Mouse (Mus musculus) midbrain, postnatal 0 days (tissue): ENCODE measurements around the gene Gm26992. TPM values are rescaled to one million over a fixed set of nuclear protein-coding genes. Genes with fewer than 3 reads are reported as not detected.

ENCODE experiments used
- ATAC-seq: fragments of 200-750 bp; cut with Nextera tagmentation; 2 replicates; pipeline ENCODE4 v1.8.0; 2017; ENCODE audit warnings: moderate number of reproducible peaks, mild to moderate bottlenecking, moderate TSS enrichment, moderate library complexity; ENCODE audit not compliant: low FRiP score
- DNase-seq: peaks from one replicate; pipeline ENCODE4 v3.0.0-alpha.2; 2015; ENCODE audit warnings: low spot score
- H3K27ac ChIP-seq: fragments of 300-500 bp; sonication (generic); 2 replicates; pipeline ENCODE4 v1.5.1; 2014; ENCODE audit warnings: low read depth, mild to moderate bottlenecking, low read length, mixed read lengths
- H3K27me3 ChIP-seq: fragments of 300-500 bp; sonication (generic); 2 replicates; pipeline ENCODE4 v1.6.1; 2014; ENCODE audit warnings: low read length, control low read depth, mixed read lengths; ENCODE audit not compliant: insufficient read depth
- H3K36me3 ChIP-seq: fragments of 300-500 bp; sonication (generic); 2 replicates; pipeline ENCODE4 v1.6.1; 2014; ENCODE audit warnings: low read length, control low read depth, mixed read lengths; ENCODE audit not compliant: insufficient read depth
- H3K4me1 ChIP-seq: fragments of 300-500 bp; sonication (generic); 2 replicates; pipeline ENCODE4 v1.6.1; 2014; ENCODE audit warnings: mild to moderate bottlenecking, control low read depth, antibody characterized with exemption, low read length, mixed read lengths; ENCODE audit not compliant: insufficient read depth
- H3K4me2 ChIP-seq: fragments of 300-500 bp; sonication (generic); 2 replicates; pipeline ENCODE4 v1.6.1; 2014; ENCODE audit warnings: low read depth, mild to moderate bottlenecking, low read length, mixed read lengths; ENCODE audit not compliant: poor library complexity, severe bottlenecking
- H3K4me3 ChIP-seq: fragments of 300-500 bp; sonication (generic); 2 replicates; pipeline ENCODE4 v1.5.1; 2014; ENCODE audit warnings: low read depth, mild to moderate bottlenecking, low read length, moderate library complexity
- H3K9ac ChIP-seq: fragments of 300-500 bp; sonication (generic); replicated peaks from 2 replicates; pipeline ENCODE4 v1.6.1; 2014; ENCODE audit warnings: mild to moderate bottlenecking, low read length, moderate library complexity, mixed read lengths; ENCODE audit not compliant: poor library complexity, severe bottlenecking
- H3K9me3 ChIP-seq: fragments of 300-500 bp; sonication (generic); 2 replicates; pipeline ENCODE4 v1.6.1; 2016; ENCODE audit warnings: low read length, control low read depth
- CTCF ChIP-seq: IDR thresholded peaks from 2 replicates; pipeline ENCODE4 v1.5.1; 2016; ENCODE audit warnings: antibody characterized with exemption, mild to moderate bottlenecking
- WGBS: fragments of 180-500 bp; shearing (Covaris S2); extraction: QIAGEN DNeasy Blood & Tissue Kit; methylation state at CpG from one replicate; pipeline ENCODE4 v1.1.7; 2014; 5-methylcytosine and 5-hydroxymethylcytosine counted together
- polyA plus RNA-seq: library from polyadenylated mRNA; unstranded; fragments of >200 nt; fragmentation: Nextera tagmentation; extraction: Ambion mirVana; gene quantifications from 2 replicates; pipeline ENCODE4 v1.2.1, GENCODE M21; 2015
- total RNA-seq: library from RNA; depleted of rRNA; stranded (reverse); fragments of >200 nt; gene quantifications from 2 replicates; pipeline ENCODE4 v1.2.3, GENCODE M21; 2014

Gm26992 gene
- total and polyA plus RNA-seq, 2 experiments from 2014 or later, result 2.0 TPM; not detected in 1

DNA sequence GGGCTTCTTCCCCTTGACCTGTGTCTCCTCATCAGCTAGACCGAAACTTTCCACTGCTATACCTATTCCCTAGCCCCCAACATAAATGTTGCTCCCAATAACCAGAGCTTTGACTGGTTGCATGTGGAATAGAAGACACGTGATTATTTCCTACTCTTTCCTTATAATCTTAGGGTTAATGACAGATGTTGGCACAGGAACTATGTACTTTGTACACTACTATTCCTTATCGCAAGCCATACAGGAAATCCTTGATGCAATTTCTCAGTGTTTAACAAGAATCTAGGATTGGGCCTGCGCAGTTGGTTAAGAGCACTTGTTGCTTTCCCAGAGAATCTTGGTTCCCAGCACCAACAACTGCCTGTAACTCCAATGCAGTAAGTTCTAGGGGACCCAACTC, 86.4 kb downstream of the Gm26992 start:
- Histone ChIP-seq H3K4me1 (no peaks in the 10 kb centered on the region), H3K9me3 (no peaks in the 10 kb centered on the region), H3K27ac (no peak overlapping the region), H3K4me3 (no peak overlapping the region), H3K4me2 (no peak overlapping the region), H3K27me3 (no peaks in the 10 kb centered on the region), H3K9ac (no peak overlapping the region), H3K36me3 (no peaks in the 10 kb centered on the region; the same call in 1 of the 2 replicates)
- no peak for ATAC-seq
- TF ChIP-seq CTCF, result no peak
- WGBS, result 97% methylated on average over 4 of the region's 4 CpGs
- no peak for DNase-seq

DNA sequence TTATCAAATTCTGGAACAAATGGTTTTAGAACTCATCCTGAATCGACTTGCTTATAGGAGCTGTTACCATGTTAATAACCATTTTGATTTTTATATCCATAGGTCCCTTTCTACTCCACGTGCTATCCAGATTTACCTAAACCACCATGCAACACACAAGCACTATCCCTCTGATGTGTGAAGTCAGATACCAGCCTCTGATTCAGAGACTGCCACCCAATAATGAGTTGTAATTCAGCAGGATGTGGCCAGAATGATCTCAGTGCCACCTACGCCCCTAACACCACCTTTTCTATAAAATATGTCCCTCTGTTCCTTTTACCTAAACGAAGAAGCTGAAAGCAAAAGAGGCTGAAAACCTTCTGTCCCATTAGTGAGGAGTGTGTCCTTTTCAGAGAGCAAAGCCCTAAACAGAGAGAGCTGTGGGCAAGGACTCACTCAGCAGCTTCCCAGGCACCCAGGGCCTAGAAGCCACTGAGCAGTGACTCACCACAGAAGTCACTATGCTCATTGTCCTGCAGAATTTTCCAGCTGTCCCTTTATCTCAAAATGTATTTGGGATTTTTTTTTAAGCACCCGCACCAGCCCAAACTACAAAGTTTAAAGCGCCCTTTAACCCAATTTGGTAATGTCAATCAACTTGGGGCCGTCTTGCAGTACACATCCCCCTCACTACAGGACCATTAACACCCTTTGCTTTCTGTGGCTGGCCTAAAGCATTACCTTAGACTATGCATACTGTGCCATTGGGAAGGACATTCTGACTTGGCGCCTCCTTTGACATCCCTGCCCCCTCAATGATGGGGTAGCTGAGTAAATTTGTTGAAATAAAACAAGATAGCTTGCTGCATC, 87.6 kb downstream of the Gm26992 start:
- WGBS, result 87% methylated on average over 8 of the region's 8 CpGs
- Histone ChIP-seq H3K9ac (no peak overlapping the region), H3K36me3 (no peaks in the 10 kb centered on the region; the same call in 1 of the 2 replicates), H3K27ac (no peak overlapping the region), H3K4me3 (no peak overlapping the region), H3K27me3 (no peaks in the 10 kb centered on the region), H3K4me2 (no peak overlapping the region), H3K4me1 (no peaks in the 10 kb centered on the region), H3K9me3 (no peaks in the 10 kb centered on the region)
- ATAC-seq (no peak), DNase-seq (no peak)
- no peak for TF ChIP-seq CTCF

DNA sequence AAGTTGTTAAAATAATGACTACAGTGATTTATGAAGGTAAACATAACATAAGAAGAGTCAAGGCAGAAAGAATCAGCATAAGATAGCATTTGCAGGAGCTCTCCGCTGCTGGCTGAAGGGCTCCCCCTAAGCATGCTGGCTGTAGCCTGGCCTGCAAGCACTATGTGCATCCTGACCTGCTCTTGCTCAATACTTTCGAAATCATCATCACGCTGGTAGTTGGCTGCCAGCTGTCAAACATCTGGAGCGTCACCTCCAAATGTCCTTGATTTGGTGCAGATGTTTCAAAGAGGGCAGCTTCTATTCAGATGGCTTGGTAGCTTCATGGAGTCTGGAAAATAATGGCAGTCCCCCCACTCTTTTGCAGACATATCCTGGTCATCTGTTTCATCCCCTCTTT, 93.0 kb downstream of the Gm26992 start:
- Histone ChIP-seq H3K36me3 (no peaks in the 10 kb centered on the region), H3K27me3 (no peaks in the 10 kb centered on the region), H3K4me2 (no peak overlapping the region), H3K9ac (no peak overlapping the region), H3K27ac (no peak overlapping the region), H3K4me1 (no peaks in the 10 kb centered on the region), H3K4me3 (no peak overlapping the region), H3K9me3 (no peaks in the 10 kb centered on the region)
- ATAC-seq (no peak), DNase-seq (no peak)
- no peak for TF ChIP-seq CTCF
- WGBS, result 47% methylated on average over 4 of the region's 4 CpGs

DNA sequence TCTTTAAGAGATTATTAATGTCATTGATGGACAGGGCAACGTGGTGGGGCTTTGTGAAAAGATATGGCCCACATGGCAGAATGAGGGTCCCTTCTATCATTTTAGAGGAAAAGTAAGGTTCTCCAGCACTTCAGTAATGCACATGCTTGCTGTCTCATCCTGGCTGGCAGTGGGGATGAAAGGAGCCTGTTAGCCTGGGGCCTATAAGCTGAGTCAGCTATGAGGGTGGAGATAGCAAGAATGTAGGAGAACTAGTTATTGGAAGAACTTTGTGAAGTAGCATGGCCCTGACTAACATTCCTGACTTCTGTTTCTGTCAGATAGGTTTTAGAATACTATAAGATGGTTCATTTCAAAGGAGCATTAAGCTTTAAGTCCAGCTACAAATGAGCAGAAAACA, 93.5 kb downstream of the Gm26992 start:
- no peak for TF ChIP-seq CTCF
- WGBS, result 92% methylated on average over 1 of the region's 1 CpGs

DNA sequence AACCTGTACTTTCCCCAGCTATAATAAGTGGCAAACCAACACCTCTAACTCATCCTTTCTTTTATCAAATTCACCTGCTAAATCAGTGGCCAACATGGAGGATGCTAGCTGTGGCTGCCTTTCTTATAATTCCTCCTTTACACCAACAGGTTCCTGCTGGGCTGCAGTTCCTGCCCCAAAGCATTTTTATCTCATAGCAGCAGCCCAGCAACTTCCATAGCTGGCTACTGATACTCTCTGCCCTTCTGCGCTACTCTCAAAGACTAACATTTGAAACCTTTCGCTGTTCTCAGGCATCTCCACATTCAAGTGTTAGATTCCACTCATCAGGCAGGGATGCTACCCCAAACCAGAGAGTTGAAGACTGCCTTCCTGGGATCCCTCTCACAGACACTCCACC, 97.0 kb downstream of the Gm26992 start:
- Histone ChIP-seq H3K9ac (no peak overlapping the region), H3K9me3 (no peaks in the 10 kb centered on the region), H3K4me2 (no peak overlapping the region), H3K36me3 (no peaks in the 10 kb centered on the region), H3K4me3 (no peak overlapping the region), H3K27ac (no peak overlapping the region), H3K27me3 (no peaks in the 10 kb centered on the region), H3K4me1 (no peaks in the 10 kb centered on the region)
- ATAC-seq, result no peak
- no peak for TF ChIP-seq CTCF
- WGBS, result 100% methylated on average over 2 of the region's 2 CpGs
- no peak for DNase-seq

More for the DNA sequence above, 93.5 kb downstream of the Gm26992 start:
- Histone ChIP-seq H3K4me3 (no peak overlapping the region), H3K36me3 (no peaks in the 10 kb centered on the region), H3K27ac (no peak overlapping the region), H3K4me1 (no peaks in the 10 kb centered on the region), H3K9me3 (no peaks in the 10 kb centered on the region), H3K27me3 (no peaks in the 10 kb centered on the region), H3K9ac (no peak overlapping the region), H3K4me2 (no peak overlapping the region)
- DNase-seq (no peak), ATAC-seq (no peak)

DNA sequence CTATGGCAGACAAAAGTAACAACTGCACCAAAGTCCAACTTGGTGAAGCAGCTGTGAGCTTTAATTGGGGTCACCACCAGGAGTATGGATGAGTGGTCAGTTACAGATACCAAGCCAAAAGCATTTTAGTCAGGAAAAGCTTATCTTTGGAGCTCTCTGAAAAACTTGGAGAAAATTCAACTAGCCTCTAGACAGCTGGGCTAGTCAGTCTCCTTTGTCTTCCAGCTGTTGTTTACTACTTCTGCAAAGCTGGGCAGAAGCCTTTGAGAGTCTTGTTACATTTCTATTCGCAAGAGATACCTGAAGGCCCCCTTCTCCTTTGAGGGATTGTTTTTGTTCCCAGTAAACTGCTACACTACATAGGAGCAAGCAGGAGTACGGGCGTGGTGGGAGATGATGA, 97.7 kb downstream of the Gm26992 start:
- no peaks in the 10 kb centered on the region for H3K4me1 ChIP-seq
- no peak overlapping the region for H3K27ac ChIP-seq
- no peaks in the 10 kb centered on the region for H3K27me3 ChIP-seq
- ATAC-seq (no peak), DNase-seq (no peak)
- no peak overlapping the region for H3K4me2 ChIP-seq
- no peaks in the 10 kb centered on the region for H3K9me3 ChIP-seq
- WGBS, result 92% methylated on average over 3 of the region's 3 CpGs
- no peak overlapping the region for H3K9ac ChIP-seq
- no peaks in the 10 kb centered on the region for H3K36me3 ChIP-seq
- H3K4me3 ChIP-seq, result no peak overlapping the region
- TF ChIP-seq CTCF, result no peak
